Mouse (Mus musculus) embryonic fibroblast, embryonic 13.5 days (primary cell): Measurements from ENCODE around the gene Chit1.

ENCODE experiments used
- CTCF ChIP-seq: IDR thresholded peaks from 2 replicates; pipeline ENCODE4 v1.5.1; 2011; ENCODE audit warnings: mild to moderate bottlenecking, control low read depth, low read length, moderate library complexity, borderline replicate concordance; ENCODE audit not compliant: insufficient read depth
- POLR2A ChIP-seq: IDR thresholded peaks from 2 replicates; pipeline ENCODE4 v1.6.1; 2011; ENCODE audit warnings: low read depth, mild to moderate bottlenecking, control low read depth, low read length, moderate library complexity

DNA sequence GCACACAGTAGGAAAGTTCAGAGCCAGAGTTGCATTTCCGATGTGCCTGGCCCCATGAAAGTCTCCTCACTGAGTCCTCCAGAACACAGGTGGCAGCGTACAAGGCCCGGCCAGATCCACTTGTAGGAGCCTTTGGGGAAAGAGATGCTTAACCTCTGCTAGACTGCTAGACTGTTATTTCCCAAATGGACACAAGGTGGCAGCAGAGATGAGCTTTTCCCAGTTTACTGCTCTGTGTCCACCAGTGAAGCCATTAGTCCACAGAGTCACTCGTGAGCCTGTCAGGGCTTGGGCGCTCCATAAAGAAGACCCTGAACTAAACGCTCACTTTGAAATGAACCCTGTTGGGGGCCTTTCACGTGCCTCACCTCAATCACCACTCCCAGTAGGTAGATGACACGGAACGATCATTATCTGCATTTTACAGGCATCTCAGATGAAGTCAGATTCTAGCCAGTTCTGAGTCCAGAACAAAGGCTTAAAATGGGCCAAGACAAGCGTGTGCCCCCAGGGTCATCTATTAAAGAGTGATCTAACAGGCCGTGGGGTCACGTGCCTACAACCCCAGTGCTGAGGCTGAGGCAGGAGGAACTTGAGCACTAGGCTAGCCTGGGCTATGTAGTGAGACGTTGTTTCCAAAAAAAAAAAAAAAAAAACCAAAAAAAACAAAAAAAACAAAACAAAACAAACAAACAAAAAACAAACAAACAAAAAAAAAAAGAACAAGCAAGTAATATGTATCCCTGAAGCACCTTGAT is 40.8 kb downstream of the Chit1 start:
- peak; percentile 33; the same call in 1 of the 2 replicates for TF ChIP-seq CTCF
- no peak for TF ChIP-seq POLR2A
